Mouse (Mus musculus) kidney, postnatal 36 days (tissue): ENCODE data around the gene Eid3.

ENCODE experiments used
- DNase-seq, 2 experiments: peaks; one replicate each; pipeline ENCODE4 v3.0.0; 2021 to 2022; ENCODE audit warnings: mixed read lengths in 2 of 2

Eid3 gene

DNA sequence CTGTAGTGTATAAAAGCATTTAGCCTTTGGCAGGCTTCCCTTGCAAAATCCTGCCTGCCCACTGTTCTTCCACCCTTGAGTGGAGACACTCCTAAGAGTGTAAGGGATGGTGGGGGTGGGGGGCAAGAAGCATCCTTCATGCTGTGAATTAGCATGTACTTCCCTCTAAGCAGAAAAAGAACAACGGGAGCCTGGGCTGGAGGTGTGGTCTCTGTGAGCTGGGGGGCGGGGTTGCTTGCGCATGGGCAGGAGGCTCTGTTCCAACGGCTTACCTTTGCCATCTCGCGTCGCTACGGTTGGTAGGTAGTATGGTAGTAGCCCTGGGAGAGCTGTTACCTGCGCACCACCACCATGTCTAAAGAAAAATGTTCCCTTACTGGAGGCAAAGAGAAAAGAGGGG is at the start of gene Eid3:
TSS of gene Eid3 (plus strand) at position 271 of the 400 bp plus-strand sequence.
- DNase-seq = peak; percentile 22 to 57

DNA sequence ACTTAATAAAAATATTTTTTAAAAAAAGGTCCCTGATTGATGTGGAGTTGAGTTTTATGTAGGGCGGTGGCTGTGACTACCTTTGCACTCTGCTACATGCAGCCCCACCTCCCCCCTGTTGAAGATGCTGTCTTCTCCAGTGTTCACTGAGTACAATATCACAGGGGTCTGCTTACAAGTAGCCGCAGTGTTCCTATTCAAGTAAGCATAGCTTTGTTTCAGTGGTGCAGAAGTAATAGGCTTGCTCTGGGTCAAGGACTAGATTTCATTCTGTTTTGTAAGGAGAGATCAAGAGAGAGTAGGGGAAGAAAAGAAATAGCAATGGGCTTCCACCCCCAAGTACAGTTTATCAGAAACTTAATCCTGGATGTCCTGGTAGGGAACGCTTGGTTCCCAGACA is 48.9 kb upstream of the Eid3 start:
- DNase-seq = no peak

DNA sequence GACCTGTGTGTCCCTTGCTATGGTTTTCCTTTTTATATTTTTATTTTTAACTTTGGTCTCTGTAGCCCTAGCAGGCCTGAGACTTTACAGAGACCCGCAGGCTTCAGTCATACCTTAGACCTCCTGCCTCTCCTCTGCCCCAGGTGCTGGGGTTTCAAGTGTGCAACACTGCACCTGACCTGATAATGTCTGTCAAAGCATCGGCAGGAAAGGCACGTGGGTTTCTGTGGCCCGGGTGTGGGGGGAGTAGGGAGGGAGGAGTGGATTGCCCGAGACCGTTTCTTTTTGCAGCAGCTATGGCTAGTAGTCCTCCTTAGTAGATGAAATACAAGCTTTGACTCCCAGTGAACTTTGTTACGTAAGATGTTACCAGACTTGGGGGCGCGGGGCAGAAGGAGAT is 48.5 kb upstream of the Eid3 start:
- DNase-seq = peak; percentile 24 to 49

DNA sequence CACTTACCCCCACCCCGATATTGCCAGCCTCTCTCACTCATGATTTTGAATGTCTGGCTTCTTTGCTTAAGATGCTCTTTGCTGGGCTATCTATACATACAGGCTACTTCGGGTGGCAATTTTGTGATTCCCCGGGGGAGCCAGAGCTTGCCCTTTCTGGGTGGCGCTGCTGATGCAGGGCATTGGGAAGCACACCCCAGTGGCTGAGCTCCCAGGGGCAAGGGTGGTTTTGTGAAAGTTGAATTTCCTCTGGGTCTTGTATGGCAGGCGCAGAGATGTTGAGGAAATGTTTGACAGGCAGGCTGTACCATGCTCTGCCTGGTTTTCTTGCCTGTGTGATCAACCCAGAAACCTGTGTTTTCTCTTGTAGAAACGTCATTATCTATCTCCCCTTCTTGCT is 47.8 kb upstream of the Eid3 start:
- no peak for DNase-seq

DNA sequence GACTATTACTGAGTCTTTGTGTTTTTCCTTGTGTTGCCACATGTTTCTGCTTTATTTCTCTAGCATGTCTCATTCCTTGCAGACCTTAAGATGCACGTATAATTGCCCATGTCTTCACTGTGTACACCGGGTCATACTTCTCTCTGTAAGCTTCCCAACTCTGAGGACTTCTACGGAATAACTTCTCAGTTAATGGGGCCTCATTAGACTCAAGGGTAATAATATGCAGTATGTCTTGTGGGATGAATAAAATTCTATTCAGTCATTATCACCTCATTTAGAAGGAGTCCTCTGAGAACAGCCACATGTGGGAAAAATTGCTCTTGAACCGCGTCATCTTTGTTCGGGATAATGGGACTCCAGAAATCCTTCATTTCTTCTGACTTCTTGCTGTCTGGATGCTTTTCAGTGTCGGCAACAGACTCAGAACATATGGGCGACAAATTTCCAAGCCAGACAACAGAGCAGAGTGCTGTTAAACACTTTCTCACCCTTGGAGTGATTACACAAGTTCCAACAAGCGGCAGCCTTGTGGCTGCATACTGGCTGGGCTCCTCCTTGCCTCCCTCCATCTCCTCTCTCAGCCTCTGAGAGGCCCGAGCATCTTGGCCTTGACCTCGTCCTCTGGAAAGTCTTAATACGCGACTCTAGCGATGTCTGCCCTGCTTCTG is 43.2 kb upstream of the Eid3 start:
- no peak for DNase-seq

DNA sequence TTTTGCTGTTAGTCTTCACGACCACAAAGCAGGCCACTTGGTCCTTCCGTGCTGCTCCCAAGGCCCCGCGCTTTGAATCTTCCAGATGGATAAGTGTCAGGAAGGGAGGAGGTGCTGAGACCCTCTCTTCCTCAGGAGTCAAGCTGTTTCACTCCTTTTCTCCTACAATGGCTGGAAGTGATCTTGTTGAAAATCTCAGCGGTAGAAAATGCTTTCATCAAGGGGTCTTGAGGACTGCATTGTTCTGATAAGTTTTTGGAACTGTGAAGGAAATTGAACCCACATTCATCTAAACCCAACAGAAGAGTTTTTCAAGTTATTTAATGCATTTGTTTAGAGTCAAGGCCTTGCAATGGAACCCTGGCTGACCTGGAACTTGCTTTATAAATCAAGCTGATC is 42.6 kb upstream of the Eid3 start:
- DNase-seq = no peak

DNA sequence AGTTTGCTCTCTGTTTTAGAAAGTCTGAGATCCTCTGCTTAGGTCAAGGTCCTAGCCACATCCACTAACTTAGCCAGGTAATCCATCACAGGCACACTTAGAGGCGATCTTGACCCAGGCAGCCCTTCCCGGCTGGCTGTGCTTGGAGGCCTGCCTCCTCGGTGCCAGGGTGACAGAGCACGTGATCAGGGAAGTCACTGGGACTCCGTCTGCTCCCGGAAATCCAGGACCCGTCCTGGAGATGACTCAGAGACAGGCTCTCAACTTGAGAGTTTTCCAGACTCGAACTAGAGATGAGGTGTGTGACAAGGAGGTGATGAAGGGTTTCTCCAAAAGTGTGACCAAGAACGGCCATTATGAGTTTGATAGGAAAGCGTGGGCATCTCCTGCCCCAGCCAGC is 41.9 kb upstream of the Eid3 start:
- DNase-seq = no peak

DNA sequence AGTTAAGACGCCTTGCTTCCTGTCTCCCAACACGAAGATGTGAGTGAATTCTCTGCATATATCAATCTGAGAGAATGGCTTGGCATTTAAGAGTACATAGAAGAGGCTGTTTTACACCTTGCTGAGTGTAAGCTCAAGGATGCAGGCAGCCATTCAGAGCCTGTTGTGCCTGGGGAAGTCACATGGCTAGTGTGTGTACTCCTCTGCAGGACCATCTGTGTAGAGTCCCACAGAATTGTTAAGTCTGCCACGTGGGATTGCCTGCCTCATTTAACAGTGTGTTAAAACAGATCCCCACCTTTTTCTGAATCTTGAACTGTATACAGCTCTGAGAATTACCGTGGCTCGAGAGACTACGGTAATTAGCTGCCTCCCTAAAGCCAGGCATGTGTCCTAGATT is 39.9 kb upstream of the Eid3 start:
- DNase-seq = no peak

DNA sequence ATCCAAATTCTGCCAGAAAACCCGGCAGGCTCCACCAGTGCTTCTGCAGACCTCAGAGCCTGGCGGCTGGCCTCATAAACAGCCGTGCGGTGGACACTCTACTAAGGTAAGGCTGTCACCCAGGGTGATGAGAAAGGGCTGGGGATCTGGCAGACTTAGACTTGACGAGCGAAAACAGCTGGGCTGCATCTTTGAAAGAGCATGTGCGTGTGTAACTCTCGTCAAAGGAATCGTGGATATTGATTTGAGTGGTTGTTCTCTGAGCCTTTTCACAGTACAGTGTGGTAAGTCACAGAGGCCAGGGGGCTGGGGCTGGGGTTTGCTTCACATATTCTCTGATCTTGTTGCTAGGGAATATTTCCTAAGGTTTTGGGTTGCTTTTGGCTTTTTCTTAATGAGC is 32.5 kb upstream of the Eid3 start, which contains the start of gene Txnrd1:
TSS of gene Txnrd1 (plus strand) at position 26 of the 400 bp plus-strand sequence.
- DNase-seq = no peak

DNA sequence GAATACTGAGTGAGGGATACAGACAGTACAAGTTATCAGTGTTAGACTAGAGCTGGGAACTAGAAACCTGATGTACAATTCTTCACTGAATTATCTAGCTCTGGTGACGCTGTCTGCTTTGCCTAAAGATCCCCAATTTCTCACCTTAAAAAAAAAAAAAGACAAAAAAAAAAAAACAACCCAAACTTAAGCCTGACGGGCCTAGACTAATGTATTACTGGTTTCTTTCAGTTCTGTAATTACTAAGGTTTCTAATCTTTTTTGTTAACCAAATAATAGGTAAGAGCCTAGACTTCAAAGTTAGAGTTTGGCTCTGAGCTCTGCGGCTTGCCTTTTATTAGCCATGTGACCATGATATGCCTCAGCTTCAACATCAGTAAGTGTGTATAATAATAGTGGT is 30.5 kb upstream of the Eid3 start:
- DNase-seq = no peak

DNA sequence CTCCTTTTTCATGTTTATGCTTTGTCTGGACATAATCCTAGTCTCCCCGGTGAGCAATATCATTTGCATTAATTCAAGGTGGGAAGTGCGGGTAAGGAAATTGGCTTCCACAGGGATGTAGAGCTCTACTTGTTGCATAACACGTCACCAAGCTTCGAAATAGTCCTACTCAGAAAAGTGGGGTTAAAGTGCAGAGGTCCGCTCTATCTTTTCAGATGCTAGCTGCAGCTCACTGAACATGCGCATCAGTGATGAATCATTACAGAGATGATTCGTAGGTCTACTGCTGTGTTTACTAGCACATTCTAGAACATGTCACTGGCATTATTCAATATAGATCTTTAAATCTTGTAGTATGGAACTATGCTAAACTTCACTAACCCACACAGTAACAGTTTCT is 28.0 kb upstream of the Eid3 start:
- DNase-seq = peak in 1 of 2 experiments; percentile 23

DNA sequence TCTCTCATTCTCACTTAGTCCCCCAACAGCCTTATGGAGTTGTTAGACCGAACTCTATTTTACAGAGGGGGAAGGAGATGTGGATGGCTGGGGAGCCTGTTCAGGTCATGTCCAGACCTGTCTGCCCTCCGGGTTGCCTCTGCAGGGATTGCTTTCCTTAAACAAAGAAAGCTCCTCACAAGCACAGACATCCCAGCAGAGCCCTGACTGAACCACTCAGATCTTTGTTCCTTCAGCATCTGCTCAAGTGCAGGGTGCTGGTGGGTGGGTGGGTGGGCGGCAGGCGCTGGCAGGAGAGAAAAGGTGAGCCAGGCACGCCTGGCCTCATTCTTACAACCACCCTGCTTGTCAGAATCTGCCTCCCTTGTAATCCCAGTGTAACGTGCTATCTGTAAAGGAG is 22.3 kb upstream of the Eid3 start:
- no peak for DNase-seq

DNA sequence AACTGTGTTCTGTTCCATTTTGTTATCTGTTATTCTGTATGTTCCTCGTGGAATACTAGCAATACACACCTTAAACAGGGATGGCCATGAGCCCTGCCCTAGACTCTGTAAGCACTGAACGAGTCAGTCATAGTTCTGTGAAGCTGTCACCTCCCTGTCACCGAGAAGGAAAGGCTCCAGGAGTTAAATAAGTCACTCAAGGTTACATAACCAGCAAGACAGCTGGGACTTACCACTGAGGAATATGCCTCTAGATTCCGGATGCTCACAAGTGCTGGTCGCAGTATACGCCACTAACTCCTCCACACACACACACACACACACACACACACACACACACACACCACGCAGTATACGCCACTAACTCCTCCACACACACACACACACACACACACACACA is 21.7 kb upstream of the Eid3 start:
- DNase-seq = no peak

DNA sequence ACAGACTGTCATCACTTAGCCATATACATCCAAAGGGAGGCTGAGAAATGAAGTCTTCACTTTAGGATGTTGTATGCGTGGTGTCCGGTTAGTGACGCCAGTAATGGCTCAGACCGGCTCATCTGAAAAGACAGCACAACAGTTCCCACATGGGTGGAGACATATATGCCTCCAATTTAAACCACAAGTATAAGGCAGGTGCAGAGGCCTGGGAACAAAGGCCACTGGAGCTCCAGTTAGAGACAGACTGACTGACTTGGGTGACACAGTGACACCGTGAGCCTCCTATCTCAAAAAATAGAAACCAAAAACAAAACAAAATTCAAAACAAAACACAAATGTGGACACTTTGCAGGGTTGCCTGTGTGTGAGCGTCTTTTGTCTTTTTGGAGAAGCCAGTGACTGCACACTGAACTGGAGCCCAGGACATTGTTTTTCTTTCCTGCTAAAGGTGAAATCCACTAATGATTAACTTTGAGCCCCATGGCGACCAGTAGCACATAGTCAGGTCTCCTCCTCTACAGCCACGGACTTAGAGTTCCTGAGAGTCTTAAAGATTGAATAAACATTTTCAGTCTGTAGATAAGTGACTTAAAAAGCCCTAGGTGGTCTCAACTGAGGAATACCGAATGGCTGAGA is 18.5 kb upstream of the Eid3 start:
- DNase-seq = peak; percentile 53 to 74

DNA sequence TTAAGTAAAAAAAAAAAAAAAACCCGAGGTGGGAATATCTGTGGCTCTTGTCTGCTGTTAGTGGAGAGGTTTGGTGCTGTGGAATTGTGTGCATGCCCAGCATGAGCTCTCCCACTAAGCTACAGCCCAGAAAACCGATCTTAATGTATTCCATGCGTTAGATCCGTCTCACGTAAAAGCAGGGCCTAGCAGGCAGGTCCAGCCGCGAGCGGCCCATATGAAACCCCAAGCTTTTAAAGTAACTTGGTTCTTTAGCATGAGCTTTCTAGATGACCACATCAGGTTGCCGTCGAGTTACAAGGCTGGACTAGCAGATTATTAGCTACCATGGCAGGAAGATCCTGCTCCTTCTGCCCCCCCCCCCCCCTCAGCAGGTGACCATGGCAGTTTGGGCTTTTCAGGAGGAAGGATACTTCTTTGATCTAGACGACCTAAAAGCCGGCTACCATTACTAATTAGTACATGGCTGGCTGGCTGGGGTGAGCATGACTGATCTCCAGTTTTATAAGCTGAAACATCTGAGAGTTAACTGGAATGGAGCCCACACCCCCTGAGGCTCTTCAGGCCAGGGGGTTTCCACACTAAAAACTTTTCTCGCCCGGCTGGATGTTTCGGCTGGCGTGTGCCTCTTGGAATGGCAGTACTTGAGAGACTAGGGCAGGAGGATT is 16.6 kb upstream of the Eid3 start:
- no peak for DNase-seq

DNA sequence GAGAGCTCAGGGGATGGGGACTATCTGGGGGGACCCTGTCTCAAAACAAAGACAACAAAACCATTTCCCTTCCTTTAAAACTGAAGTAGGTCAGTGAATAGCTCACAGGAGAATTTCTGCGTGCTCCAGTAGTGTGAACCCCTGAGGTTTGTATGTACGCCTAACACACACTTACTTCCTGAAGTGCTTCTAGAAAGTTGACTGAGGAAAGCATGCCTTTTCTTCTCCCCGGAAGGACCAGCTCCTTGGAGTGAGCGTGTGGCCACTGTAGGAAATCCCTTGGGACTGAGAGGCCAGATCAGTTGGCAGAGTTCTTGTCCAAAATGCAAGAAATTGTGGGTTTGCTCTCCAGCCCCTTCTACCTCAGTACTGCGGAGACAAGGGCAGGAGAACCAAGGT is 16.1 kb upstream of the Eid3 start:
- DNase-seq = no peak

DNA sequence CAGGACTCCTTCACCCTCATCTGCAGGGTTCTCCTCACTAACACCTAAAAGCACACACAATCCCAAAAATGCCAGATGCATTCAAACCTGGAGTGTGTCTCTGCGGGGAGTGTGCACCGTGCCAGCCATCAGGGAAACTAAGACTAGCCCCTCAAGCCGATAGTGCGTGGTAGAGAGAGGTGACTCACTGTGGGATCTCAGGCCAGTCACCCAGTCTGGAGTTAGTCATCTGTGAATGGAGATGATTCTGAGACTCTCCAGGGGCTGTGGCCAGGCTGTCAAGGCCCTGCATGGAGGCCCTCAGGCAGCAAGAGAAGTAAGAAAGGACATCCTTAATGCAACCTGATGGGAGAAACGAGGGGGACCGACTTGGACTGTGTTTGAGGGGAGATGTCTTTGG is 14.7 kb upstream of the Eid3 start:
- no peak for DNase-seq

DNA sequence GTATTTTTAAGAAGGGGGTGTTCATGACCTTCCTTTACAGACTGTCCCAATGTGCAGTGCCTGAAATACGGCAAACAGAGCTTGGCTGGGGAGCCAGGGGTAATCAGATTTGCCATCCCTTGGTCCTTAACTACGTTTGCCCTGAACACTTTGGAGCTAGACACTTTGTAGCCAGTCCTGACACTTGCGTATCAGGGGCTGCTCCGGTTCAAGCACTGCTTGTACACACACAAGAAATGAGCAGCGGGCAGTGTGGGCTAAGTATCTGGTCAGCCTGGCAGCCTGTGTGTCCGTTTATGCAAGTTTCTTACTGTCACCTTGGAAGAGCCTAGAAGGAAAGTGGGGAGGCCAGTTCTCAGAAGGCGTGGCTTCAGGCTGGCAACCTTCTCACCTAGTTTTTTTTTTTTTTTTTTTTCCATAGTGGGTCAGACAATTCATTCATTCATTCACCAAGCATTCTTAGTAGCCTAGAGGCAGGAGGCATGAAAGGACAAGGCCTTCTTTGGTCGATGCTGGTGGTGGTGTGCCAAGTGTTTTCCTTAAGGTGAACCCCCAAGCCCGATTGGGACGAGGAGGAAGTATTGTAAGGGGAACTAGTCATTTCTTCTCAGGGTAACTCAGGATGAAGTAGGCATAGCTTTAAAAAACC is 8.3 kb upstream of the Eid3 start:
- peak; percentile 13 to 28 for DNase-seq

DNA sequence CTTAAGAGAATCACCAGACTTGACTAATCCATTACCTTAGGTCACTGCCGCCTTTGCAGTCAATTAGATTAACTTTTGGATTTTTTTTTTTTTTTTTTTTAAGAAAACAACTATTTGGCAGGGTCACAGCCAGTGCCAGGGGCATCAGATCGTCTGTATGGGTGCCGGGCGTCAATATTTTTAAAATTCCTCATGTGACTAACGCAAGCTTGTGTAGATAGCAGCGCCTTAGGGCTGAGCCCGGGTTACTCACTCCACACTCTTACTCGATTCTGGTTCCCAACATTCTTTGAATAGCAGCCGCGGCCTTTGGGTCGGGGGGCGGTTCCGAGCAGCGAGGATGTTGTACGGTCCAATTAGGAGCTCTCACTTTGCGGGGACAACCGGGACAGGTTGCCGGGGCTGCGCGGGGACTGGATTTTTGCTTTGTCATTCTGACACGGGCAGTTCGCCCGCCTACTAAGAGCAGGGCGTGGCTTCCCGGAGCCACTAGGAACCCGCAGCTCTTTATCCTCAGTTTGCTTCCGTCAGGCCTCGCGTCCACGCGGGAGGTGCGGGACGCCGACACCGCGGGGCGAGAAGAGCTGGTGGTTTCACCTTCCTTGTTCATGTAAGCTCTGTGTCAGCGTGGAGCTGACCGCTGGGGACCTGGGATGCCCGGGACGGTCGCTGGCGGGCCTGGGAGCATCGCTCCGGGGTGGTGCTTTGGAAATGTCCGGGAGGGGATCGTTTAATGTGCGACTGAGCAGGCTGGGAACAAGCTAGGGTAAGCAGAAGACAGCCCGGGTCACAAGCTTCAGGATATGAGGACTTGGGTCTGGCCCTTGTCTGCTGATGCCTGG is 7.5 kb upstream of the Eid3 start:
- peak; percentile 94 to 97 for DNase-seq

DNA sequence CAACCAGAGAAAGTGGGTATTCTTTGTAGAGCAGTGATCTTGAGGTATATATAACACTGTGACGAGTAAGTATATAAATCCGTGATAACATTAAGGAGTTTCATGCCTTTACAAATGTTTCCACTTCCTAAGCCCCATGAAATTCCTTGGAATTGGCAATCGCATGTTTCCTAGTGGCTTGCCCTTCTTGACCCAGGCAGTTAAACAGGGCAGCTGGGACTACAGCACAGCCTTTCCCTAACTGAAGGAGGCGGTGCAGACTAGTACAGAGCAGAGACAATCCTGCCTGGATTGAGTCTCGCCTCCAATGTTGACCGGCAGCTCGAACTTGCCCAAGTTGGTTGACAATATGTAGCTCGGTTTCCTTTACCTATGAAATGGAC is 6.9 kb upstream of the Eid3 start:
- DNase-seq = peak; percentile 51 to 71

DNA sequence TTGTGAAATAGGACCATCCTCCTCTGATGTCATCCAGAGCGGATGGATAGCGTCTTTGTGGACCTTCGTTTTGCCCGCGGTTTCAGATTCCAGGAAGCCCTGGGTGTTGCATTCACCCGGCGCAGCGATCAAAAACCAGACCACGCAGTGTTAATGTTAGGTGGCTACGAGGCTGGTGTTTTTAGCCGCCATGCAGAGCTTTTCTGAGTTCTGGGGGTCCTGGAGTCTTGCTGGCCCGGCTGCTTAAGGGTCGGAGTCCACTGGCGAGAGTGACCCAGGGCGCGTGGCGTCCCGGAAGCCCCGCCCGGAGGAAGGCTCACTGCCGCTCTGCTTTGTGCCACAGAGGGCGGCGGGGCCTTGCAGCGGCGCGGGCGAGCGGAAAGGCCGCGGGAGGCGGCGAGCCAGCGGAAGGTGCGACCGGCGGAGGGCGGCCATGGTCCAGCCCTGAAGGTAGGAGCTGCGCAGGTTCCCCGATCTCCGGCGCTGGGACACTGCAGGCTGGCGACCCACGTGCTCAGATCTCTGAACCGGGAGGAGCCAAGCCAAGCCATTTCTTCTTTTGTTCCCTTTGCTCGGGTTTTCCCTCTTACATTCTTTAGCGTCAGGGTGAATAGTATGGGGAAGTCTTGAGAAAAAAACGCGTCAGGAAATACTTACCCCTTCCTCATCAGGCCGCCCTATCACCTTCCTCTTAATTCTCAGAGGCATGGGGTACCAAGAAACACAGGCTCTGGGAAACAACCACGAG is 6.1 kb upstream of the Eid3 start:
- peak; percentile 87 to 91 for DNase-seq

DNA sequence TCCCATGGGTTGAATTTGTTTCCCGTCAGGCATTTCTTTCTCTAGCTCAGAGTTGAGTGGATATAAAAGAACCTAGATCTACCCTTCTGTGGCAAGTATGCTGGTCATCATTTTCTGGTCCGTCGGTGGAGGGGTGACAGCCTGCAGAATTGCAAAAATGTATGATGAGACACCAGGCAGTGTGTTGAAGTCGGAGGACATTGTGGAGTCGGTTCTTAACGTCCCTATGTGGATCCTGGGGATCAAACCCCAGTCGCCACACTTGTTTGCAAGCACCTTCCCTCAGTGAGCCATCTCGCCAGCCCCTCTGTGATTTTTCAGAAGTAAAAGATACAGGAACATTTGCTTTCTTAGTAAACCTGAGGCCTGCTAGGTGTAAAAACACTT is 5.5 kb upstream of the Eid3 start:
- DNase-seq = peak in 1 of 2 experiments; percentile 11
